Mouse (Mus musculus) c-Kit-positive CD71-positive TER-119-positive erythroid progenitor cells, embryonic 14.5 days (primary cell): ENCODE measurements around the gene Loxl3.
A peak's percentile ranks its signal among the peaks of the same experiment; 100 is the strongest.

Experiments used
- DNase-seq: peaks from one replicate; pipeline ENCODE4 v3.0.0-alpha.2; 2013; ENCODE audit warnings: low spot score

Gene Loxl3

DNA sequence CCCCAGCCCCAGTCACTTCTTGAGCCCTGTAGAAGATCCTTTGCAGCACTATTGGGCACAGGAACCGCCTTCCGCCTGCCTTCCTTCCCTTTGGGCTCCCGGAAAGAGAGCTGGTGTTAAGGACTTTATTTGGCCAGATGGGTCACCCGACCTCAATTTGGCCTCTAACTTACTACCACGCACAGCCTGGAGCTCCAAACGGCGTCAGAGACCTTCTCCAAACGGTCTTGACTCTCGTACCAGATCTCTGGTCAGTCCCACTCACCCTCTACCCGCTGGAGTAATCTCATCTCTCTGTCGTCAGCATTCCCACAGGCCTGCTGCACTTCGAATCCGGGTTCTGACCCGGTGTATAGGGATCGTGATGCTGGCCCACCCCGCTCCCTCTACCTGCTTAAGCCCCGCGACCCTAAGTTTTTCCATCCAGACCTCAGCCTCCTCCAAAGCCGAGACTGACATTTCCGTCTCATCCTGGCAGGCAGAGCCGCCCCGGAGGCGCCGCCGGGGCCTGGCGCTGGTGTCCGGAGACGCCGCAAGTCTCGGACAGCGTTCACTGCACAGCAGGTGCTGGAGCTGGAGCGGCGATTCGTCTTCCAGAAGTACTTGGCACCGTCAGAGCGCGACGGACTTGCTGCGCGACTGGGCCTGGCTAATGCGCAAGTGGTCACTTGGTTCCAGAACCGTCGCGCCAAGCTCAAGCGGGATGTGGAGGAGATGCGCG, 53.4 kb downstream of the Loxl3 start:
- no peak for DNase-seq

- no peak for DNase-seq
These were observed 53.9 kb downstream of the Loxl3 start for GRCm38 (mm10) chr6:83087926-83088260.

- DNase-seq, result no peak
These were observed 58.6 kb downstream of the Loxl3 start for GRCm38 (mm10) chr6:83092416-83093127.

GRCm38 (mm10) chr6:83095968-83096367, 62.0 kb downstream of the Loxl3 start:
- no peak for DNase-seq

DNA sequence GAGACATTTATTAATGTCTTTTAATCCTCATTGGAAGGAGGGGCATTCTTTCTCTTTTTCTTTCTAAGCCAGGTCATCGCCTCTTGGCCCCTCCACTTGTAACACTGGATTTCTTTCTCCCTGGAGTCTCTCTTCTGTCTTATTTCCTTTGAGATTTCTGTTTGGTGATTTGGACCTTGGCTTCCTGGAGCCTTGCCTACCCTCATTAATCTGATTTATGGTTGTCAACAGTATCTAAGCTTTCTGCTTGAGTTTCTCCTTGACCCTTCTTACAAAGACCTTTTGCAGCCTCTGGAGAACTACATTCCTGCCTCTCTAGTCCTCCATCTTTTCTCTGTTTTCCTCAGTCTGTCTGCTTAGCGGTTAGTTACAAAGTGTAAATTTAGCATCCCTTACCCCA, 64.4 kb downstream of the Loxl3 start:
- DNase-seq, result no peak

- DNase-seq, result peak; percentile 86
These were observed 67.3 kb downstream of the Loxl3 start, which contains the start of the genes Ccdc142 and Gm42688 for GRCm38 (mm10) chr6:83101316-83101687. TSS of gene Ccdc142 (plus strand) at chr6:83101601. TSS of gene Gm42688 (plus strand) at chr6:83101617.

GRCm38 (mm10) chr6:83101688-83102556, 67.9 kb downstream of the Loxl3 start:
- DNase-seq, result peak; percentile 62
